Mouse (Mus musculus) cortical plate, adult 2 months (tissue): ENCODE measurements at regions not wholly inside any gene's neighbourhood (a gene's known extent, or its start where the extent isn't known, plus 50 kb on each side); places are given as distances from the start of the nearest gene placed in this dataset.

Source experiments
- CTCF ChIP-seq: fragments of 200-500 bp; IDR thresholded peaks from 2 replicates; pipeline ENCODE4 v1.5.1; 2011; ENCODE audit warnings: mild to moderate bottlenecking, control low read depth, low read length; ENCODE audit not compliant: insufficient read depth; ENCODE audit errors: extremely low read depth
- POLR2A ChIP-seq: fragments of 200-500 bp; IDR thresholded peaks from 2 replicates; pipeline ENCODE4 v1.6.1; 2011; ENCODE audit warnings: mild to moderate bottlenecking, low read length, control low read depth; ENCODE audit not compliant: insufficient read depth; ENCODE audit errors: extremely low read depth

DNA sequence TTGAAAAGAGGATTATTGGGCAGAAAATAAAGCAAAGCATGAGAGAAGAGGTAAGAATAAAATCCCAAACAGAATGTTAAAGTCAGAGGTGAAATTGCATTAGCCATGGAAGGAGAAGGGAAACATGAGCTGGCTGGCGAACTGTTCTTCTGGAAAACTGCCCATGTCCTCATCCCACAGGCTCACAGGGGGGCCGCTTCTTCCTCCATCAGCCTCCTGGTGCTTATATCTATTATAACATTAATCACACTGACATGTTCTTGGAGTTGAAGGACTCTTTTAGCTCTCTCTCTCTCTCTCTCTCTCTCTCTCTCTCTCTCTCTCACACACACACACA lies 293.4 kb upstream of the Chrm3 start:
- TF ChIP-seq CTCF: no peak
- TF ChIP-seq POLR2A: no peak
